Mouse (Mus musculus) cerebellum, adult 2 months (tissue): ENCODE results near the gene Rbm38.

ENCODE experiments used
- CTCF ChIP-seq: fragments of 200-500 bp; IDR thresholded peaks from 2 replicates; pipeline ENCODE4 v1.5.1; 2011; ENCODE audit warnings: low read depth, mild to moderate bottlenecking, control low read depth, low read length, moderate library complexity, borderline replicate concordance; ENCODE audit not compliant: insufficient read depth
- POLR2A ChIP-seq: fragments of 200-500 bp; IDR thresholded peaks from 2 replicates; pipeline ENCODE4 v1.6.1; 2011; ENCODE audit warnings: low read length, control low read depth, borderline replicate concordance; ENCODE audit not compliant: insufficient read depth

- TF ChIP-seq POLR2A: no peak
- TF ChIP-seq CTCF: no peak
These were observed 38.0 kb downstream of the Rbm38 start for GRCm38 (mm10) chr2:173058263-173058662.
